Mouse (Mus musculus) CH12.LX (cell line): ENCODE measurements around the gene Bhlha15. TPM values are rescaled to one million over a fixed set of nuclear protein-coding genes. Genes with fewer than 3 reads are reported as not detected.

Experiments used
- DNase-seq: peaks from one replicate; pipeline ENCODE4 v3.0.0-alpha.2; 2013; ENCODE audit errors: extremely low read depth
- H3K27ac ChIP-seq: 2 replicates; pipeline ENCODE4 v1.5.1; 2012; ENCODE audit warnings: low read depth, mild to moderate bottlenecking, control low read depth, moderate library complexity; ENCODE audit not compliant: insufficient read depth
- H3K27me3 ChIP-seq: replicated peaks from 2 replicates; pipeline ENCODE3; 2012; ENCODE audit warnings: inconsistent platforms
- H3K36me3 ChIP-seq, 2 experiments: replicated peaks in 1 of 2; 2 replicates each; pipeline versions ENCODE3 to v1.6.1; 2012; ENCODE audit warnings: inconsistent platforms in 1 of 2, low read length in 1 of 2, mild to moderate bottlenecking in 1 of 2, mixed read lengths in 1 of 2, moderate library complexity in 1 of 2; ENCODE audit not compliant: control insufficient read depth in 1 of 2, insufficient read depth in 1 of 2
- H3K4me1 ChIP-seq, 2 experiments: 2 replicates each; pipeline ENCODE4 v1.6.1; 2012; ENCODE audit warnings: inconsistent platforms in 1 of 2, moderate library complexity in 1 of 2; ENCODE audit not compliant: insufficient read depth in 2 of 2, control insufficient read depth in 1 of 2
- H3K4me2 ChIP-seq: 2 replicates; pipeline ENCODE4 v1.6.1; 2012; ENCODE audit warnings: low read depth, mild to moderate bottlenecking, control low read depth; ENCODE audit not compliant: poor library complexity, insufficient read depth, severe bottlenecking
- H3K4me3 ChIP-seq, 3 experiments: fragments of 150-350 bp in 1 of 3; sonication (generic) in 1 of 3; replicated peaks in 1 of 3; 2 replicates each; pipeline versions ENCODE3 to v1.5.1; 2011 to 2012; ENCODE audit warnings: low read depth in 2 of 3, low read length in 2 of 3, mild to moderate bottlenecking in 2 of 3, moderate library complexity in 2 of 3, control low read depth in 1 of 3, improper control_type of control experiment in 1 of 3, inconsistent platforms in 1 of 3, mixed read lengths in 1 of 3; ENCODE audit not compliant: poor library complexity in 1 of 3
- H3K79me2 ChIP-seq: replicated peaks from 2 replicates; pipeline ENCODE4 v1.6.1; 2012; ENCODE audit warnings: mild to moderate bottlenecking, moderate library complexity; ENCODE audit not compliant: control insufficient read depth, poor library complexity, insufficient read depth, severe bottlenecking; ENCODE audit errors: extremely low read depth
- H3K9ac ChIP-seq: 2 replicates; pipeline ENCODE4 v1.6.1; 2012; ENCODE audit warnings: low read depth, mild to moderate bottlenecking, control low read depth, moderate library complexity; ENCODE audit not compliant: insufficient read depth
- H3K9me3 ChIP-seq: replicated peaks from 2 replicates; pipeline ENCODE3; 2012; ENCODE audit warnings: low read length, inconsistent platforms, mixed read lengths
- BHLHE40 ChIP-seq: IDR thresholded peaks from 2 replicates; pipeline ENCODE4 v1.6.1; 2011; ENCODE audit warnings: mild to moderate bottlenecking, low read depth, low read length, improper control_type of control experiment
- CHD1 ChIP-seq: IDR thresholded peaks from 2 replicates; pipeline ENCODE4 v1.6.1; 2012; ENCODE audit warnings: low read depth, low read length, improper control_type of control experiment, inconsistent platforms
- CHD2 ChIP-seq: IDR thresholded peaks from 2 replicates; pipeline ENCODE4 v1.6.1; 2011; ENCODE audit warnings: low read length, improper control_type of control experiment
- CTCF ChIP-seq, 2 experiments: IDR thresholded peaks in 1 of 2; conservative IDR thresholded peaks in 1 of 2; 2 replicates each; pipeline ENCODE4 v1.5.1; 2011 to 2012; ENCODE audit warnings: low read depth in 2 of 2, low read length in 2 of 2, improper control_type of control experiment in 1 of 2, inconsistent platforms in 1 of 2, mild to moderate bottlenecking in 1 of 2, moderate library complexity in 1 of 2
- E2F4 ChIP-seq: IDR thresholded peaks from 2 replicates; pipeline ENCODE4 v1.6.1; 2011; ENCODE audit warnings: low read depth, low read length, improper control_type of control experiment; ENCODE audit not compliant: insufficient replicate concordance
- EP300 ChIP-seq: IDR thresholded peaks from 2 replicates; pipeline ENCODE4 v1.6.1; 2011; ENCODE audit warnings: low read length, improper control_type of control experiment
- ETS1 ChIP-seq: conservative IDR thresholded peaks from 2 replicates; pipeline ENCODE4 v1.6.1; 2012; ENCODE audit warnings: low read depth, mild to moderate bottlenecking, inconsistent platforms, low read length, improper control_type of control experiment, moderate library complexity
- MAFK ChIP-seq: IDR thresholded peaks from 2 replicates; pipeline ENCODE4 v1.6.1; 2011; ENCODE audit warnings: low read length, improper control_type of control experiment; ENCODE audit not compliant: insufficient replicate concordance
- MAX ChIP-seq: IDR thresholded peaks from 2 replicates; pipeline ENCODE4 v1.6.1; 2011; ENCODE audit warnings: low read length, improper control_type of control experiment
- MXI1 ChIP-seq: IDR thresholded peaks from 2 replicates; pipeline ENCODE4 v1.6.1; 2011; ENCODE audit warnings: mild to moderate bottlenecking, low read depth, low read length, improper control_type of control experiment
- MYC ChIP-seq: IDR thresholded peaks from 2 replicates; pipeline ENCODE4 v1.6.1; 2011; ENCODE audit warnings: low read depth, mild to moderate bottlenecking, improper control_type of control experiment, low read length
- NELFE ChIP-seq: IDR thresholded peaks from 2 replicates; pipeline ENCODE4 v1.6.1; 2011; ENCODE audit warnings: low read depth, low read length, improper control_type of control experiment
- PAX5 ChIP-seq: IDR thresholded peaks from 2 replicates; pipeline ENCODE4 v1.6.1; 2012; ENCODE audit warnings: low read length, inconsistent platforms, mixed read lengths
- POLR2AphosphoS2 ChIP-seq: IDR thresholded peaks from 2 replicates; pipeline ENCODE4 v1.6.1; 2011; ENCODE audit warnings: low read depth, low read length, improper control_type of control experiment
- RCOR1 ChIP-seq: conservative IDR thresholded peaks from 2 replicates; pipeline ENCODE4 v1.6.1; 2012; ENCODE audit warnings: low read depth, mild to moderate bottlenecking, inconsistent platforms, low read length, improper control_type of control experiment
- SIN3A ChIP-seq: IDR thresholded peaks from 2 replicates; pipeline ENCODE4 v1.6.1; 2012; ENCODE audit warnings: low read length, improper control_type of control experiment, inconsistent platforms
- TCF12 ChIP-seq: IDR thresholded peaks from 2 replicates; pipeline ENCODE4 v1.6.1; 2014; ENCODE audit warnings: low read depth, mild to moderate bottlenecking, inconsistent platforms, low read length, improper control_type of control experiment
- UBTF ChIP-seq: IDR thresholded peaks from 2 replicates; pipeline ENCODE4 v1.6.1; 2012; ENCODE audit warnings: low read depth, mild to moderate bottlenecking, inconsistent platforms, low read length, improper control_type of control experiment, moderate library complexity
- ZC3H11A ChIP-seq: IDR thresholded peaks from 2 replicates; pipeline ENCODE4 v1.6.1; 2012; ENCODE audit warnings: low read depth, mild to moderate bottlenecking, inconsistent platforms, low read length, improper control_type of control experiment
- ZNF384 ChIP-seq: IDR thresholded peaks from 2 replicates; pipeline ENCODE4 v1.6.1; 2012; ENCODE audit warnings: low read depth, low read length, improper control_type of control experiment, inconsistent platforms
- dilution Hi-C: fragments of 300-500 bp; cut with MboI; formaldehyde crosslinking; loops from 2 replicates; pipeline ENCODE4 v1.14.3; 2020; ENCODE audit warnings: low sequenced_read_pairs; ENCODE audit not compliant: extremely low pct_unique_long_range_greater_than_20kb, extremely low pct_ligation_motif_present
- in situ Hi-C: fragments of 300-500 bp; cut with MboI; formaldehyde crosslinking; loops from 3 replicates; pipeline ENCODE4 v1.14.3; 2019; ENCODE audit warnings: low sequenced_read_pairs, low pct_ligation_motif_present, low pct_unique_long_range_greater_than_20kb, mixed read lengths
- polyA plus RNA-seq: library from polyadenylated mRNA; unstranded; fragments of >175 nt; gene quantifications from 2 replicates; pipeline ENCODE4 v1.2.1, GENCODE M21; 2012; ENCODE audit warnings: low read depth; ENCODE audit not compliant: insufficient read length
- total RNA-seq, 2 experiments: library from RNA; depleted of rRNA; stranded (reverse); fragments of 300-350 nt in 1 of 2; fragments of >200 nt in 1 of 2; gene quantifications; 2 replicates each; pipeline ENCODE4 v1.2.3; 2012 to 2014

Bhlha15 gene
- total and polyA plus RNA-seq, 3 experiments, result 0.90 to 6.1 (median 4.0) TPM

GRCm38 (mm10) chr5:144192673-144193072 lies 2.6 kb downstream of the Bhlha15 start:
- no peak for TF ChIP-seq CHD1
- no peak for TF ChIP-seq CHD2
- no peak for TF ChIP-seq CTCF (conservative IDR thresholded peaks at IDR 0.05 in 1 of 2, IDR thresholded peaks at IDR 0.05 in 1 of 2; ENCODE audit: low read depth in 2 of 2, low read length in 2 of 2)
- no peak for TF ChIP-seq POLR2AphosphoS2
- no peak for TF ChIP-seq TCF12
- TF ChIP-seq EP300, result no peak
- TF ChIP-seq MXI1, result no peak
- TF ChIP-seq MAFK, result no peak
- no peak for TF ChIP-seq NELFE
- TF ChIP-seq, all 38 proteins: peak for 0
- H3K79me2 ChIP-seq, result no peaks in the 10 kb centered on the region
- peaks cover 24 to 50% of the 10 kb centered on the region in 2 experiments for H3K4me1 ChIP-seq
- no peak overlapping the region for H3K27ac ChIP-seq
- H3K9me3 ChIP-seq, result no peaks in the 10 kb centered on the region
- H3K36me3 ChIP-seq, result peaks cover 0 to 42% of the 10 kb centered on the region in 2 experiments
- in situ Hi-C loops, result no loop called here
- no peak overlapping the region for H3K4me3 ChIP-seq
- no peaks in the 10 kb centered on the region for H3K27me3 ChIP-seq
- H3K4me2 ChIP-seq, result no peak overlapping the region
- DNase-seq, result no peak
- H3K9ac ChIP-seq, result no peak overlapping the region
- dilution Hi-C loops, result no loop called here

GRCm38 (mm10) chr5:144194416-144194815 lies 4.3 kb downstream of the Bhlha15 start:
- in situ Hi-C loops, result no loop called here
- H3K27ac ChIP-seq, result no peak overlapping the region
- TF ChIP-seq MAX (peak; percentile 42; the same call in 1 of the 2 replicates), SIN3A (peak; percentile 60), ZNF384 (no peak), BHLHE40 (peak; percentile 92), MXI1 (peak; percentile 31; the same call in 1 of the 2 replicates), ETS1 (peak; percentile 77)
- TF ChIP-seq, all 38 proteins: peak for 5
- H3K79me2 ChIP-seq, result no peaks in the 10 kb centered on the region
- no peaks in the 10 kb centered on the region for H3K9me3 ChIP-seq
- peaks cover 0 to 48% of the 10 kb centered on the region in 2 experiments for H3K36me3 ChIP-seq
- peak; percentile 57 for DNase-seq
- H3K27me3 ChIP-seq, result no peaks in the 10 kb centered on the region
- no peak overlapping the region for H3K4me2 ChIP-seq
- H3K9ac ChIP-seq, result no peak overlapping the region
- H3K4me3 ChIP-seq, result no peak overlapping the region
- peaks cover 22 to 48% of the 10 kb centered on the region in 2 experiments for H3K4me1 ChIP-seq
- dilution Hi-C loops, result no loop called here

DNA sequence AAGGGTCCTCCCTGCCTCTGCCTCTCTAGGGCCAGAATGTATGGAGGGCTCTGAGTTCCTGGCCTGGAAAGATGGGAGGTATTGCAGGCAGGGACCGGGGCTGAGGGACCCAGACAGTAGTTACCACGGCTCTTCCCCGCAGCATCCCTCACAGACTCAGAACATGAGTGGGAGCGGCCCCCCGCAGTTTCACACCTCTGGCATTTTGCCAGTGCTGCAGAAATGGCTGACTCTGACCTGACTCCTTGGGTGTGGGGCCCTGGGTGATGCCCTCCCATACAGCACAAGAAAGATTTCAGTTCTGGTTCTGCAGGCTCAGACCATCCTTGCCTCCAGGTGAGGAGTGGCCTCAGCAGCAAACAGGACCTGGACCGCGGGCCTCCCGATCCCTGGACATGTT lies 5.5 kb downstream of the Bhlha15 start:
- Histone ChIP-seq H3K9ac (no peak overlapping the region), H3K4me2 (no peak overlapping the region), H3K4me1 (peaks cover 13 to 38% of the 10 kb centered on the region in 2 experiments), H3K27ac (no peak overlapping the region), H3K27me3 (no peaks in the 10 kb centered on the region), H3K9me3 (no peaks in the 10 kb centered on the region), H3K79me2 (no peaks in the 10 kb centered on the region), H3K4me3 (no peak overlapping the region), H3K36me3 (peaks cover 0 to 57% of the 10 kb centered on the region in 2 experiments)
- in situ Hi-C loops, result no loop called here
- dilution Hi-C loops, result no loop called here
- TF ChIP-seq UBTF (no peak), MYC (no peak), ZC3H11A (no peak), E2F4 (no peak), PAX5 (no peak), RCOR1 (no peak), NELFE (no peak)
- no peak for DNase-seq
